10 mouse cellular contexts compared by ENCODE assay signal in genomic region chr19:31678324-31678723, GRCm38 (mm10).
A peak's percentile ranks its signal among the peaks of the same experiment; 100 is the strongest.
DNase-seq lines count a peak whose midpoint lies in the region; ATAC-seq and TF ChIP-seq lines count a peak whose summit lies in the region.
"Had no signal": no experiment of that assay in that cellular context is flagged by ENCODE, and none has a peak within 500 bp of the region (broad histone marks: within the 10 kb centered on the region; RNA-seq: fewer than 3 reads in every experiment).

No protein-coding gene starts in this region.

- no peaks in the 10 kb centered on the region for H3K36me3 ChIP-seq in heart, postnatal 0 days (replicated peaks; ENCODE audit: control insufficient read depth, insufficient read depth, low read length)
- no peaks in the 10 kb centered on the region for H3K36me3 ChIP-seq in midbrain, embryonic 14.5 days (ENCODE audit: control insufficient read depth, insufficient read depth, low read length)
- no peaks in the 10 kb centered on the region for H3K36me3 ChIP-seq in midbrain, embryonic 13.5 days
- H3K36me3 ChIP-seq in stomach, postnatal 0 days (ENCODE audit: control insufficient read depth, insufficient read depth, low read length), result no peaks in the 10 kb centered on the region

- no peak overlapping the region for H3K4me2 ChIP-seq in heart, postnatal 0 days (ENCODE audit: low read depth, low read length)
- H3K4me2 ChIP-seq in midbrain, embryonic 14.5 days (ENCODE audit: low read length), result no peak overlapping the region
- H3K4me2 ChIP-seq in midbrain, embryonic 13.5 days (replicated peaks), result no peak overlapping the region
- H3K4me2 ChIP-seq in stomach, postnatal 0 days (replicated peaks; ENCODE audit: low read depth), result no peak overlapping the region

- no peak overlapping the region for H3K9ac ChIP-seq in heart, postnatal 0 days (replicated peaks; ENCODE audit: low read depth, low read length)
- H3K9ac ChIP-seq in midbrain, embryonic 14.5 days (replicated peaks; ENCODE audit: low read length), result no peak overlapping the region
- no peak overlapping the region for H3K9ac ChIP-seq in midbrain, embryonic 13.5 days (replicated peaks)
- H3K9ac ChIP-seq in stomach, postnatal 0 days (ENCODE audit: low read length), result no peak overlapping the region

- 39% methylated on average over 5 of the region's 5 CpGs for WGBS in heart, postnatal 0 days
- WGBS in midbrain, embryonic 14.5 days, result 46% methylated on average over 5 of the region's 5 CpGs
- whole genome bisulfite sequencing in midbrain, embryonic 13.5 days, result 46% methylated on average over 5 of the region's 5 CpGs
- 48% methylated on average over 5 of the region's 5 CpGs for WGBS in stomach, postnatal 0 days

- ATAC-seq in heart, postnatal 0 days (ENCODE audit: insufficient read depth, low read depth), result no peak
- ATAC-seq in midbrain, embryonic 14.5 days (ENCODE audit: low FRiP score, low TSS enrichment), result no peak; the same call in 1 of the 2 replicates
- ATAC-seq in midbrain, embryonic 13.5 days, result no peak
- no peak for ATAC-seq in stomach, postnatal 0 days (ENCODE audit: low FRiP score, low TSS enrichment)
- ATAC-seq in erythroid progenitor cell, adult 5-6 weeks (replicated peaks; ENCODE audit: low FRiP score, poor library complexity, severe bottlenecking), result no peak

- no peaks in the 10 kb centered on the region for H3K9me3 ChIP-seq in heart, postnatal 0 days (replicated peaks; ENCODE audit: control insufficient read depth, low read length)
- no peaks in the 10 kb centered on the region for H3K9me3 ChIP-seq in midbrain, embryonic 14.5 days (ENCODE audit: control insufficient read depth, low read length)
- no peaks in the 10 kb centered on the region for H3K9me3 ChIP-seq in midbrain, embryonic 13.5 days
- H3K9me3 ChIP-seq in stomach, postnatal 0 days (ENCODE audit: control insufficient read depth, low read length), result no peaks in the 10 kb centered on the region

- no peak overlapping the region for H3K4me3 ChIP-seq in heart, postnatal 0 days (ENCODE audit: low read depth, low read length)
- no peak overlapping the region for H3K4me3 ChIP-seq in midbrain, embryonic 14.5 days (replicated peaks; ENCODE audit: low read depth, low read length)
- no peak overlapping the region for H3K4me3 ChIP-seq in midbrain, embryonic 13.5 days (replicated peaks)
- H3K4me3 ChIP-seq in stomach, postnatal 0 days (ENCODE audit: low read depth, low read length), result no peak overlapping the region

- no peak overlapping the region for H3K27ac ChIP-seq in heart, postnatal 0 days (ENCODE audit: low read depth)
- no peak overlapping the region for H3K27ac ChIP-seq in midbrain, embryonic 14.5 days (replicated peaks; ENCODE audit: low read depth, low read length)
- H3K27ac ChIP-seq in midbrain, embryonic 13.5 days, result no peak overlapping the region
- H3K27ac ChIP-seq in stomach, postnatal 0 days (replicated peaks), result no peak overlapping the region
- H3K27ac ChIP-seq: macrophage had no signal

- no peaks in the 10 kb centered on the region for H3K4me1 ChIP-seq in heart, postnatal 0 days (ENCODE audit: control insufficient read depth, insufficient read depth)
- no peaks in the 10 kb centered on the region for H3K4me1 ChIP-seq in midbrain, embryonic 14.5 days (ENCODE audit: control insufficient read depth, insufficient read depth, low read length)
- H3K4me1 ChIP-seq in midbrain, embryonic 13.5 days (replicated peaks), result no peaks in the 10 kb centered on the region
- no peaks in the 10 kb centered on the region for H3K4me1 ChIP-seq in stomach, postnatal 0 days (replicated peaks; ENCODE audit: control insufficient read depth, insufficient read depth)

- peak; percentile 40 for TF ChIP-seq CTCF in heart, postnatal 0 days (IDR thresholded peaks at IDR 0.05; ENCODE audit: low read depth)
- TF ChIP-seq CTCF in stomach, postnatal 0 days (IDR thresholded peaks at IDR 0.05; ENCODE audit: low read depth), result peak; percentile 61

- TF ChIP-seq EP300 in heart, postnatal 0 days (IDR thresholded peaks at IDR 0.05; ENCODE audit: low read depth), result no peak
- no peak for TF ChIP-seq EP300 in stomach, postnatal 0 days (optimal IDR thresholded peaks at IDR 0.05)

- H3K27me3 ChIP-seq in heart, postnatal 0 days (ENCODE audit: control insufficient read depth, insufficient read depth, low read length), result no peaks in the 10 kb centered on the region
- H3K27me3 ChIP-seq in midbrain, embryonic 14.5 days (ENCODE audit: control insufficient read depth, insufficient read depth, low read length), result no peaks in the 10 kb centered on the region
- H3K27me3 ChIP-seq in midbrain, embryonic 13.5 days, result no peaks in the 10 kb centered on the region
- no peaks in the 10 kb centered on the region for H3K27me3 ChIP-seq in stomach, postnatal 0 days (ENCODE audit: control insufficient read depth, insufficient read depth, low read length)

- peak; percentile 8 for DNase-seq in adrenal gland, adult 2 months
- no peak for DNase-seq in adrenal gland, postnatal 4 days (ENCODE audit: low spot score in 2 of 2)
- DNase-seq in heart, postnatal 0 days (ENCODE audit: low spot score), result no peak
- DNase-seq in heart, adult 8-10 months (ENCODE audit: low spot score), result no peak
- peak; percentile 61 for DNase-seq in midbrain, embryonic 14.5 days
- DNase-seq in stomach, postnatal 0 days (ENCODE audit: low spot score), result no peak
- DNase-seq: heart, adult 11 months had no signal

Comparison
In these comparisons a context has a peak if more than half of its experiments do, and no peak if none do; other contexts are left out.
1. DNase-seq: peak in adrenal gland, adult 2 months (single experiment) and midbrain, embryonic 14.5 days (single experiment); none in adrenal gland, postnatal 4 days (0 of 2), heart, postnatal 0 days (single experiment), heart, adult 8-10 months (single experiment) and stomach, postnatal 0 days (single experiment).